Mouse (Mus musculus): ENCODE measurements around the gene Gm5771.
"Not testable (repeated sequence)": the region's sequence is repeated elsewhere in the genome, so short reads cannot be mapped to it uniquely, and the experiment has no call there.

The Gm5771 gene

DNA sequence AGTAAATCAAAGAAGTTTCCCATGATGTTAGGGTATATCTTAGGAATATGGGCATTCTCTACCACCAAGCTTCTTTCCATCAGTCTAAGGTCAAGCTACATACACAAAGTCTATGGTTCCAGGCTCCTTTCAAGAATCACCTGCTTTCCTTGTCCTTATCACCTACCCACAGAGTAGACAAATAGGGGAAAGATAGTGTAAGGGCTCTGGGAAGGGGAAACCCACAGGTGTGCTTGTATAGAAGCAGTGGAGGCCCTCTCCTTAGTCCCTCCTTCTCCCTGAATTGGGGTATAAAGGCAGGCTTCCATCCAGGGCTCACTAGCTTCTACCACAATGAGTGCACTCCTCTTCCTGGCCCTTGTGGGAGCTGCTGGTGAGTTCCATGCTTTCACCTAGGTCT, at the start of gene Gm5771:
Gene Gm5771, plus strand, starts transcription at position 301 of the 400 bp plus-strand sequence.
- in situ Hi-C loops (cut with MboI; ENCODE audit: low pct_unique_long_range_greater_than_20kb in 1 of 2, low sequenced_read_pairs in 2 of 2, unreplicated experiment in 1 of 2): not testable (repeated sequence)

DNA sequence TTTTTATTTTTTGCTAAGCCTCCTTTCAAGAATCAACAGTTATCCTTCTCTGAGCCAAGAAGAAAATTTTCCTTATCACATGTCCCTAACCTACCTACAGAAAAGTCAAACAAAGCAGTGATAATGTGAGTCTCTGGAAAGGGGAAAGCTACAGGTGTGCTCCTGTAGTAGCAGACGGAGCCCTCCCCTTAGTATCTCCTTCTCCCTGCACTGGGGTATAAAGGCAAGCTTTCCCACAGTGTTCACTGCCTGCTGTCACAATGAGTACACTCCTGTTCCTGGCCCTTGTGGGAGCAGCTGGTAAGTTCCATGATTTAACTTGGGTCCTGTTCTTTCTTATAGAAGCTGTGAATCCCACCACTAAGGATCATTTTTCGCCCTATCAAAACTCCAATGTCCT, 38.2 kb upstream of the Gm5771 start, which contains the start of gene Try10:
Gene Try10, plus strand, starts transcription at position 174 of the 400 bp plus-strand sequence.
- in situ Hi-C loops (cut with MboI; ENCODE audit: low pct_unique_long_range_greater_than_20kb in 1 of 2, low sequenced_read_pairs in 2 of 2, unreplicated experiment in 1 of 2): no loop called here

DNA sequence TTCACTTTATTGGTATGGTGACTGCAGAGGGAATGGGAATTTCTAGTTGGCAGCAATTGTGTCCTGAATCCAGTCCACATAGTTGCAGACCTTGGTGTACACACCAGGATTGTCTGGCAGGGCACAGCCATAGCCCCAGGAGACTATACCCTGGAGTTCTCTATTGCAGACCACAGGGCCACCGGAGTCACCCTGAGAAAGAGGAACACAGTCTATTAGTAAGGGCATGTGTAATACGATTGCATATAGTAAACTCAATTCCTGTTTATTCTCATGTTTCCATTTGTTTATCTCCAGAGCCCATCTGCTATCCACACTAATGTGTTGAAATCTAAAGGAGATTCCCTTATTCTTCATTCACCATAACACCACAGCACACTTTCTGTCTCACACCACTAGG, 18.4 kb upstream of the Gm5771 start:
- in situ Hi-C loops (cut with MboI; ENCODE audit: low pct_unique_long_range_greater_than_20kb in 1 of 2, low sequenced_read_pairs in 2 of 2, unreplicated experiment in 1 of 2): not testable (repeated sequence)

DNA sequence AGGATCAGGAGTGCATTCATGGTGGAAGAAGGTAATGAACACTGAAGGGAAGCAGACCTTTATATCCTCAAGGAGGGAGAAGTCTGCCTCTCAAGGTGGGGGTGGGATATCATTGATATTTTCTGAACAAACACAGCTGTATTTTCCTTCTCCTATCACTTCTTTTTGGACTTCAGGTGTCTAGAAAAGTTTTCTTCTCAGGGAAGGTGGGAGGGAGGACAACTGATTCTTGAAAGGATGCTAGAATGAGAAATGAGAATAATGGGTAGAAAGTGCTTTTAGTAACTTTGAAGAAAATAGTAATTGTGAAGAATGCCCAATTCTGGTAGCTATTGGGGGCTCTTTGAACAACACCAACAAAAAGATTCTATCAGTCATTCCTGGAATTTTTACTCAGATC, 14.6 kb upstream of the Gm5771 start, which contains the start of gene Prss3:
Gene Prss3, minus strand, starts transcription at position 101 of the 400 bp plus-strand sequence.
- in situ Hi-C loops (cut with MboI; ENCODE audit: low pct_unique_long_range_greater_than_20kb in 1 of 2, low sequenced_read_pairs in 2 of 2, unreplicated experiment in 1 of 2): not testable (repeated sequence)

DNA sequence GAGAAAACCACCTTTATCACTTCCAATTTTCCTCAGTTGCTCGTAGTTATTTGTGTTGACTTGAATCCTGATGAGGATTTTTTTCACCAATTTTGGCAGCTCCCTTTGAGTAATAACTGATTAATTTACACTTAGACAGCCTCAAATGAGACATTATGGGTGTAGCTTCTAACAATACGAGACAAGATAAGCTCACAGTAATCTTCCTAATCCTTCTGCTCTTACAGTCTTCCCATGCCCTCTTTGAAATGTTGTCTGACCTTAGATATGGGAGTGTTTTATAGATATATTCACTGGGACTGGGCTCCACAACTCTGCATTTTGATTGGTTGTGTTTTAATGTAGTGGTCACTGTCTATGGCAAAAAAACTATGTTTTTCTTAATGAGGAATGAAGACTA, 5.4 kb upstream of the Gm5771 start:
- in situ Hi-C loops (cut with MboI; ENCODE audit: low pct_unique_long_range_greater_than_20kb in 1 of 2, low sequenced_read_pairs in 2 of 2, unreplicated experiment in 1 of 2): no loop called here

DNA sequence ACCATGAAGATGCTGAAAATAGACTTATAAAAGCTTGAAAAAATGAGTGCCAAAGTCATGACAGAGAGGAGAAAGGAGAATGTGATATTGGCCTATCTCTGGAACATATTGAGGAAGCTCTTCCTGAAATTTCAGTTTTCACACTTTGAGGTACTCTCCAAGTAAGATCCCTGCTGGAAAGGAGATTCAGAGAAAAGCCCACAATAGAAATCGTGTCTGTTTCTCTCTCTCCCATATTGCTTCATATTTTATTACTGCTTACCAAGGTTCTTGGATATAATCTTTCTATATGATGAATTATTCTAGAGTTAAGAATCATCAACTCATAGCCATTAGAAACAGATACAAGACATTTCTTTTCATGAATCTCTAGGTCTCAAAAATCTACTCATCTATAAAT, 516 bp upstream of the Gm5771 start:
- in situ Hi-C loops (cut with MboI; ENCODE audit: low pct_unique_long_range_greater_than_20kb in 1 of 2, low sequenced_read_pairs in 2 of 2, unreplicated experiment in 1 of 2): not testable (repeated sequence)

DNA sequence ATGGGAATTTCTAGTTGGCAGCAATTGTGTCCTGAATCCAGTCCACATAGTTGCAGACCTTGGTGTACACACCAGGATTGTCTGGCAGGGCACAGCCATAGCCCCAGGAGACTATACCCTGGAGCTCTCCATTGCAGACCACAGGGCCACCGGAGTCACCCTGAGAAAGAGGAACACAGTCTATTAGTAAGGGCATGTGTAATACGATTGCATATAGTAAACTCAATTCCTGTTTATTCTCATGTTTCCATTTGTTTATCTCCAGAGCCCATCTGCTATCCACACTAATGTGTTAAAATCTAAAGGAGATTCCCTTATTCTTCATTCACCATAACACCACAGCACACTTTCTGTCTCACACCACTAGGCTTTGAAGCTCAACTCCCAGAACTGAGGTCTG, 50.1 kb downstream of the Gm5771 start:
- in situ Hi-C loops (cut with MboI; ENCODE audit: low pct_unique_long_range_greater_than_20kb in 1 of 2, low sequenced_read_pairs in 2 of 2, unreplicated experiment in 1 of 2): not testable (repeated sequence)

DNA sequence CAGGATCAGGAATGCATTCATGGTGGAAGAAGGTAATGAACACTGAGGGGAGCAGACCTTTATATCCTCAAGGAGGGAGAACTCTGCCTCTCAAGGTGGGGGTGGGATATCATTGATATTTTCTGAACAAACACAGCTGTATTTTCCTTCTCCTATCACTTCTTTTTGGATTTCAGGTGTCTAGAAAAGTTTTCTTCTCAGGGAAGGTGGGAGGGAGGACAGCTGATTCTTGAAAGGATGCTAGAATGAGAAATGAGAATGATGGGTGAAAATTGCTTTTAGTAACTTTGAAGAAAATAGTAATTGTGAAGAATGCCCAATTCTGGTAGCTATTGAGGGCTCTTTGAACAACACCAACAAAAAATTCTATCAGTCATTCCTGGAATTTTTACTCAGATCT, 53.9 kb downstream of the Gm5771 start, which contains the start of gene Gm10334:
Gene Gm10334, minus strand, starts transcription at position 101 of the 400 bp plus-strand sequence.
- in situ Hi-C loops (cut with MboI; ENCODE audit: low pct_unique_long_range_greater_than_20kb in 1 of 2, low sequenced_read_pairs in 2 of 2, unreplicated experiment in 1 of 2): not testable (repeated sequence)
